Mouse (Mus musculus) limb, embryonic 12.5 days (tissue): Measurements from ENCODE around the gene Fgfr2. TPM values are rescaled to one million over a fixed set of nuclear protein-coding genes. Genes with fewer than 3 reads are reported as not detected.
A peak's percentile ranks its signal among the peaks of the same experiment; 100 is the strongest.

ENCODE experiments used
- ATAC-seq: fragments of 200-750 bp; cut with Nextera tagmentation; 2 replicates; pipeline ENCODE4 v1.8.0; 2017; ENCODE audit warnings: low read depth, moderate TSS enrichment; ENCODE audit not compliant: insufficient number of reproducible peaks, insufficient read depth, low FRiP score, low TSS enrichment
- H3K27ac ChIP-seq: fragments of 300-500 bp; sonication (generic); 2 replicates; pipeline ENCODE4 v1.5.1; 2016; ENCODE audit warnings: mild to moderate bottlenecking, moderate library complexity
- H3K27me3 ChIP-seq: fragments of 300-500 bp; sonication (generic); 2 replicates; pipeline ENCODE4 v1.6.1; 2016; ENCODE audit warnings: mild to moderate bottlenecking, moderate library complexity
- H3K36me3 ChIP-seq: fragments of 300-500 bp; sonication (generic); 2 replicates; pipeline ENCODE4 v1.6.1; 2016; ENCODE audit warnings: mild to moderate bottlenecking, moderate library complexity
- H3K4me1 ChIP-seq: fragments of 300-500 bp; sonication (generic); replicated peaks from 2 replicates; pipeline ENCODE4 v1.6.1; 2016
- H3K4me2 ChIP-seq: fragments of 300-500 bp; sonication (generic); 2 replicates; pipeline ENCODE4 v1.6.1; 2016; ENCODE audit warnings: mild to moderate bottlenecking, moderate library complexity
- H3K4me3 ChIP-seq: fragments of 300-500 bp; sonication (generic); replicated peaks from 2 replicates; pipeline ENCODE4 v1.5.1; 2016; ENCODE audit warnings: mild to moderate bottlenecking
- H3K9ac ChIP-seq: fragments of 300-500 bp; sonication (generic); replicated peaks from 2 replicates; pipeline ENCODE4 v1.6.1; 2016; ENCODE audit warnings: mild to moderate bottlenecking, moderate library complexity
- H3K9me3 ChIP-seq: fragments of 300-500 bp; sonication (generic); 2 replicates; pipeline ENCODE4 v1.6.1; 2016; ENCODE audit warnings: mild to moderate bottlenecking, moderate library complexity
- WGBS: fragments of 180-500 bp; shearing (Covaris S2); methylation state at CpG from one replicate; pipeline ENCODE4 v1.1.7; 2016; 5-methylcytosine and 5-hydroxymethylcytosine counted together
- polyA plus RNA-seq: library from polyadenylated mRNA; unstranded; fragments of >200 nt; fragmentation: Nextera tagmentation; extraction: Ambion mirVana; gene quantifications from 2 replicates; pipeline ENCODE4 v1.2.1, GENCODE M21; 2016

Gene Fgfr2
- polyA plus RNA-seq, 1 experiment from 2014 or later, result 112 TPM

- Histone ChIP-seq H3K9ac (no peak overlapping the region), H3K4me1 (peaks cover 11% of the 10 kb centered on the region), H3K4me2 (no peak overlapping the region), H3K36me3 (no peaks in the 10 kb centered on the region), H3K9me3 (no peaks in the 10 kb centered on the region), H3K27ac (no peak overlapping the region), H3K27me3 (no peaks in the 10 kb centered on the region), H3K4me3 (no peak overlapping the region)
- no peak for ATAC-seq
- 55% methylated on average over 9 of the region's 9 CpGs for WGBS
These were observed 2554.2 kb downstream of the Fgfr2 start for GRCm38 (mm10) chr7:130568783-130569436.

- WGBS, result 60% methylated on average over 3 of the region's 3 CpGs
- Histone ChIP-seq H3K27ac (no peak overlapping the region), H3K4me3 (no peak overlapping the region), H3K9me3 (no peaks in the 10 kb centered on the region), H3K27me3 (0 out of 2 replicates have a peak, but pooled peaks cover 6% of the 10 kb centered on the region), H3K4me2 (no peak overlapping the region), H3K36me3 (no peaks in the 10 kb centered on the region), H3K4me1 (no peaks in the 10 kb centered on the region), H3K9ac (no peak overlapping the region)
- ATAC-seq, result no peak
These were observed 2558.6 kb downstream of the Fgfr2 start for GRCm38 (mm10) chr7:130564596-130564995.

- H3K27me3 ChIP-seq, result 0 out of 2 replicates have a peak, but pooled peaks cover 6% of the 10 kb centered on the region
- no peak for ATAC-seq
- WGBS, result 68% methylated on average over 4 of the region's 4 CpGs
- no peaks in the 10 kb centered on the region for H3K4me1 ChIP-seq
- no peaks in the 10 kb centered on the region for H3K9me3 ChIP-seq
- H3K4me2 ChIP-seq, result no peak overlapping the region
- H3K27ac ChIP-seq, result no peak overlapping the region
- H3K36me3 ChIP-seq, result no peaks in the 10 kb centered on the region
- no peak overlapping the region for H3K4me3 ChIP-seq
- no peak overlapping the region for H3K9ac ChIP-seq
These were observed 2559.3 kb downstream of the Fgfr2 start for GRCm38 (mm10) chr7:130563880-130564279.

- WGBS, result 84% methylated on average over 4 of the region's 4 CpGs
- Histone ChIP-seq H3K4me3 (no peak overlapping the region), H3K4me2 (no peak overlapping the region), H3K9me3 (no peaks in the 10 kb centered on the region), H3K27me3 (0 out of 2 replicates have a peak, but pooled peaks cover 6% of the 10 kb centered on the region), H3K36me3 (no peaks in the 10 kb centered on the region), H3K27ac (no peak overlapping the region), H3K4me1 (no peaks in the 10 kb centered on the region), H3K9ac (no peak overlapping the region)
- ATAC-seq, result no peak
These were observed 2559.9 kb downstream of the Fgfr2 start for GRCm38 (mm10) chr7:130563276-130563675.

- no peak overlapping the region for H3K4me3 ChIP-seq
- no peak overlapping the region for H3K9ac ChIP-seq
- no peak overlapping the region for H3K4me2 ChIP-seq
- H3K27me3 ChIP-seq, result 0 out of 2 replicates have a peak, but pooled peaks cover 6% of the 10 kb centered on the region
- ATAC-seq, result no peak
- no peaks in the 10 kb centered on the region for H3K9me3 ChIP-seq
- no peak overlapping the region for H3K27ac ChIP-seq
- 67% methylated on average over 1 of the region's 1 CpGs for WGBS
- no peaks in the 10 kb centered on the region for H3K36me3 ChIP-seq
- no peaks in the 10 kb centered on the region for H3K4me1 ChIP-seq
These were observed 2562.2 kb downstream of the Fgfr2 start for GRCm38 (mm10) chr7:130560933-130561332.

- Histone ChIP-seq H3K4me1 (no peaks in the 10 kb centered on the region), H3K27ac (no peak overlapping the region), H3K9me3 (no peaks in the 10 kb centered on the region), H3K9ac (no peak overlapping the region), H3K36me3 (no peaks in the 10 kb centered on the region), H3K4me2 (no peak overlapping the region), H3K4me3 (no peak overlapping the region), H3K27me3 (0 out of 2 replicates have a peak, but pooled peaks cover 6% of the 10 kb centered on the region)
- no peak for ATAC-seq
- WGBS, result 72% methylated on average over 4 of the region's 4 CpGs
These were observed 2564.6 kb downstream of the Fgfr2 start for GRCm38 (mm10) chr7:130558592-130558991.

GRCm38 (mm10) chr7:130555597-130555996 lies 2567.6 kb downstream of the Fgfr2 start:
- H3K4me1 ChIP-seq, result peaks cover 9% of the 10 kb centered on the region
- no peak for ATAC-seq
- WGBS, result 84% methylated on average over 5 of the region's 5 CpGs

GRCm38 (mm10) chr7:130553321-130553720 lies 2569.8 kb downstream of the Fgfr2 start:
- Histone ChIP-seq H3K9me3 (no peaks in the 10 kb centered on the region), H3K4me1 (peaks cover 9% of the 10 kb centered on the region), H3K27me3 (no peaks in the 10 kb centered on the region; the same call in 1 of the 2 replicates), H3K4me3 (no peak overlapping the region), H3K36me3 (no peaks in the 10 kb centered on the region), H3K4me2 (no peak overlapping the region), H3K9ac (no peak overlapping the region), H3K27ac (no peak overlapping the region)
- ATAC-seq, result no peak
- WGBS, result 71% methylated on average over 4 of the region's 4 CpGs

More at GRCm38 (mm10) chr7:130555597-130555996, 2567.6 kb downstream of the Fgfr2 start:
- Histone ChIP-seq H3K36me3 (no peaks in the 10 kb centered on the region), H3K27me3 (no peaks in the 10 kb centered on the region; the same call in 1 of the 2 replicates), H3K4me2 (no peak overlapping the region), H3K4me3 (no peak overlapping the region), H3K9ac (no peak overlapping the region), H3K9me3 (no peaks in the 10 kb centered on the region), H3K27ac (no peak overlapping the region)

- no peak overlapping the region for H3K27ac ChIP-seq
These were observed 2570.4 kb downstream of the Fgfr2 start for GRCm38 (mm10) chr7:130552780-130553179.

GRCm38 (mm10) chr7:130547635-130548175 lies 2575.4 kb downstream of the Fgfr2 start:
- no peaks in the 10 kb centered on the region; the same call in 1 of the 2 replicates for H3K27me3 ChIP-seq
- peaks cover 23% of the 10 kb centered on the region for H3K4me1 ChIP-seq
- no peak; the same call in 1 of the 2 replicates for ATAC-seq
- peak overlapping the region; percentile 87; the same call in 1 of the 2 replicates for H3K4me3 ChIP-seq
- 85% methylated on average over 12 of the region's 12 CpGs for WGBS
- no peak overlapping the region for H3K9ac ChIP-seq
- H3K36me3 ChIP-seq, result peaks cover 28% of the 10 kb centered on the region
- peak overlapping the region; percentile 75; the same call in 1 of the 2 replicates for H3K4me2 ChIP-seq
- no peaks in the 10 kb centered on the region for H3K9me3 ChIP-seq
- H3K27ac ChIP-seq, result no peak overlapping the region

More at GRCm38 (mm10) chr7:130552780-130553179, 2570.4 kb downstream of the Fgfr2 start:
- H3K4me3 ChIP-seq, result no peak overlapping the region
- no peaks in the 10 kb centered on the region for H3K9me3 ChIP-seq
- no peak for ATAC-seq
- WGBS, result 56% methylated on average over 5 of the region's 5 CpGs
- no peak overlapping the region for H3K9ac ChIP-seq
- no peak overlapping the region for H3K4me2 ChIP-seq
- no peaks in the 10 kb centered on the region for H3K36me3 ChIP-seq
- no peaks in the 10 kb centered on the region; the same call in 1 of the 2 replicates for H3K27me3 ChIP-seq
- peaks cover 9% of the 10 kb centered on the region for H3K4me1 ChIP-seq

GRCm38 (mm10) chr7:130546791-130547484 lies 2576.2 kb downstream of the Fgfr2 start:
- H3K27ac ChIP-seq, result peak overlapping the region; percentile 100
- WGBS, result under 1% methylated on average over 84 of the region's 84 CpGs
- peaks cover 36% of the 10 kb centered on the region for H3K36me3 ChIP-seq
- peak overlapping the region; percentile 94 for H3K9ac ChIP-seq
- H3K4me2 ChIP-seq, result peak overlapping the region; percentile 75
- peaks cover 15% of the 10 kb centered on the region for H3K4me1 ChIP-seq
- ATAC-seq, result peak; percentile 90
- H3K4me3 ChIP-seq, result peak overlapping the region; percentile 87
- H3K27me3 ChIP-seq, result no peaks in the 10 kb centered on the region
- H3K9me3 ChIP-seq, result no peaks in the 10 kb centered on the region
